Mouse (Mus musculus) B cell, adult 62 days (primary cell): ENCODE data around the gene Eef1akmt4. TPM values are rescaled to one million over a fixed set of nuclear protein-coding genes. Genes with fewer than 3 reads are reported as not detected.

Experiments
- total RNA-seq: library from RNA; stranded (reverse); gene quantifications from 4 replicates; pipeline ENCODE4 v1.2.4, GENCODE M21; 2023

Eef1akmt4 gene
- 3.9 to 5.7 TPM (median 4.5 TPM) in 4 replicates for total RNA-seq

GRCm38 (mm10) chr16:20611357-20612227 lies at the start of gene Eef1akmt4, which contains the start of the genes Gm49333 and Alg3:
Eef1akmt4 (plus strand) TSS chr16:20611593.
Gm49333 (plus strand) TSS chr16:20611610.
Alg3 (minus strand) TSS chr16:20611735.

GRCm38 (mm10) chr16:20589366-20589938 lies 21.9 kb upstream of the Eef1akmt4 start, which contains the start of gene Vwa5b2:
Vwa5b2 (plus strand) TSS chr16:20589471.

GRCm38 (mm10) chr16:20621191-20621990 lies 10.0 kb downstream of the Eef1akmt4 start, which contains the start of gene Camk2n2:
Camk2n2 (minus strand) TSS chr16:20621287.

GRCm38 (mm10) chr16:20629731-20630634 lies 18.6 kb downstream of the Eef1akmt4 start, which contains the start of gene Ece2:
Ece2 (plus strand) TSS chr16:20629828.

GRCm38 (mm10) chr16:20651076-20651946 lies 39.9 kb downstream of the Eef1akmt4 start, which contains the start of gene Psmd2:
Psmd2 (plus strand) TSS chr16:20651652.

GRCm38 (mm10) chr16:20668013-20668412 lies 56.6 kb downstream of the Eef1akmt4 start, which contains the start of gene Eif4g1:
Eif4g1 (plus strand) TSS chr16:20668313.

Other genes with a start within 250 kb of the Eef1akmt4 start
- 23.8 to 28.1 TPM (median 25.8 TPM) in 4 replicates for gene Abcc5, start 185.2 kb upstream of the Eef1akmt4 start, total RNA-seq
- gene Eif2b5, start 112.8 kb upstream of the Eef1akmt4 start, total RNA-seq: 42.8 to 52.1 TPM (median 47.2 TPM) in 4 replicates
- gene Dvl3, start 94.6 kb upstream of the Eef1akmt4 start, total RNA-seq: 41.5 to 43.6 TPM (median 42.6 TPM) in 4 replicates
- 160 to 184 TPM (median 175 TPM) in 4 replicates for gene Ap2m1, start 76.1 kb upstream of the Eef1akmt4 start, total RNA-seq
- 90.6 to 104 TPM (median 98.3 TPM) in 4 replicates for gene Abcf3, start 63.0 kb upstream of the Eef1akmt4 start, total RNA-seq
- 0.49 to 0.88 TPM in 2 of 4 replicates, not detected in the others for gene Vwa5b2, start 22.1 kb upstream of the Eef1akmt4 start, total RNA-seq
- not detected in 4 replicates for gene Gm49333, start within 50 bp of the Eef1akmt4 start, total RNA-seq
- gene Alg3, start 142 bp downstream of the Eef1akmt4 start, total RNA-seq: 9.5 to 14.5 TPM (median 12.0 TPM) in 4 replicates
- gene Camk2n2, start 9.7 kb downstream of the Eef1akmt4 start, total RNA-seq: not detected in 4 replicates
- gene Ece2, start 18.2 kb downstream of the Eef1akmt4 start, total RNA-seq: 0.76 TPM in 1 of 4 replicates, not detected in the others
- 103 to 114 TPM (median 106 TPM) in 4 replicates for gene Psmd2, start 40.1 kb downstream of the Eef1akmt4 start, total RNA-seq
- 317 to 345 TPM (median 335 TPM) in 4 replicates for gene Eif4g1, start 56.7 kb downstream of the Eef1akmt4 start, total RNA-seq
- 0.41 to 0.91 TPM (median 0.43 TPM) in 3 of 4 replicates, not detected in the other for gene Fam131a, start 81.6 kb downstream of the Eef1akmt4 start, total RNA-seq
- gene Polr2h, start 106.1 kb downstream of the Eef1akmt4 start, total RNA-seq: 17.3 to 22.7 TPM (median 19.5 TPM) in 4 replicates
- 2.5 to 4.1 TPM (median 3.2 TPM) in 4 replicates for gene Clcn2, start 106.2 kb downstream of the Eef1akmt4 start, total RNA-seq
- gene Chrd, start 121.5 kb downstream of the Eef1akmt4 start, total RNA-seq: not detected in 4 replicates
- not detected in 4 replicates for gene Thpo, start 122.9 kb downstream of the Eef1akmt4 start, total RNA-seq